Mouse (Mus musculus) embryonic facial prominence, embryonic 14.5 days (tissue): ENCODE measurements around the gene Cdh12. TPM values are rescaled to one million over a fixed set of nuclear protein-coding genes. Genes with fewer than 3 reads are reported as not detected.
"Not testable (repeated sequence)": the region's sequence is repeated elsewhere in the genome, so short reads cannot be mapped to it uniquely, and the experiment has no call there.

Experiments
- ATAC-seq: fragments of 200-750 bp; cut with Nextera tagmentation; 2 replicates; pipeline ENCODE4 v1.8.0; 2017; ENCODE audit warnings: low read depth, moderate number of reproducible peaks, moderate TSS enrichment
- DNase-seq: peaks from one replicate; pipeline ENCODE4 v3.0.0-alpha.2; 2015; ENCODE audit warnings: low spot score
- H3K27ac ChIP-seq: fragments of 300-500 bp; sonication (generic); replicated peaks from 2 replicates; pipeline ENCODE4 v1.5.1; 2014; ENCODE audit warnings: low read depth, mild to moderate bottlenecking, low read length, moderate library complexity
- H3K27me3 ChIP-seq: fragments of 300-500 bp; sonication (generic); replicated peaks from 2 replicates; pipeline ENCODE4 v1.6.1; 2014; ENCODE audit warnings: low read length; ENCODE audit not compliant: control insufficient read depth, insufficient read depth
- H3K36me3 ChIP-seq: fragments of 300-500 bp; sonication (generic); 2 replicates; pipeline ENCODE4 v1.6.1; 2014; ENCODE audit warnings: low read length, mixed read lengths; ENCODE audit not compliant: control insufficient read depth, insufficient read depth
- H3K4me1 ChIP-seq: fragments of 300-500 bp; sonication (generic); 2 replicates; pipeline ENCODE4 v1.6.1; 2014; ENCODE audit warnings: antibody characterized with exemption, low read length; ENCODE audit not compliant: control insufficient read depth, insufficient read depth
- H3K4me2 ChIP-seq: fragments of 300-500 bp; sonication (generic); 2 replicates; pipeline ENCODE4 v1.6.1; 2014; ENCODE audit warnings: low read depth, mild to moderate bottlenecking, low read length, moderate library complexity, mixed read lengths
- H3K4me3 ChIP-seq: fragments of 300-500 bp; sonication (generic); 2 replicates; pipeline ENCODE4 v1.5.1; 2014; ENCODE audit warnings: low read depth, mild to moderate bottlenecking, low read length
- H3K9ac ChIP-seq: fragments of 300-500 bp; sonication (generic); 2 replicates; pipeline ENCODE4 v1.6.1; 2014; ENCODE audit warnings: low read depth, mild to moderate bottlenecking, low read length, moderate library complexity, mixed read lengths
- H3K9me3 ChIP-seq: fragments of 300-500 bp; sonication (generic); 2 replicates; pipeline ENCODE4 v1.6.1; 2016; ENCODE audit warnings: low read length; ENCODE audit not compliant: control insufficient read depth
- WGBS: fragments of 180-500 bp; shearing (Covaris S2); extraction: QIAGEN DNeasy Blood & Tissue Kit; methylation state at CpG from one replicate; pipeline ENCODE4 v1.1.7; 2014; 5-methylcytosine and 5-hydroxymethylcytosine counted together
- polyA plus RNA-seq: library from polyadenylated mRNA; unstranded; fragments of >200 nt; fragmentation: Nextera tagmentation; extraction: Ambion mirVana; gene quantifications from 2 replicates; pipeline ENCODE4 v1.2.1, GENCODE M21; 2014

The Cdh12 gene
- polyA plus RNA-seq, 1 experiment from 2014 or later = 1.1 TPM

DNA sequence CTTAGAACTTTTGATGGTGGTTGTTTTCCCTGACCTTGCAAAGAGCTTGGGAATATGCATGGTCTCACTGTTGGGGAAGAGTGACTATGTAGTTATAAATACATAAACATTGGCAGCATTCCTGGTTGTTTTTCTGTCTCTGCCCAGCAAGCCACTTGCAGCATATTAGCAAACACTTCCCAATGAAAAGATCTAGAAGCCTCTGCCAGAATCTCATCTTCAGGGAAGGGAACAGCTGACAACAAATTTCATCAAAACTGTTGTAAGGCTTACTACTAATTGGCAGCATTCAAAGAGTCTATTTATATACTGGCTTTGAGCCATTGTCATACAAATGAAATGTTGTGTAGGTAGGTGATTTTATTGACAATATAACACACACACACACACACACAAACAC lies 218.3 kb downstream of the Cdh12 start:
- DNase-seq = peak; percentile 10
- Histone ChIP-seq H3K4me2 (no peak overlapping the region), H3K27me3 (no peaks in the 10 kb centered on the region), H3K9ac (no peak overlapping the region), H3K27ac (no peak overlapping the region), H3K9me3 (no peaks in the 10 kb centered on the region), H3K4me3 (no peak overlapping the region), H3K36me3 (no peaks in the 10 kb centered on the region), H3K4me1 (no peaks in the 10 kb centered on the region)
- ATAC-seq = no peak

GRCm38 (mm10) chr15:20667989-20668388 lies 218.9 kb downstream of the Cdh12 start:
- Histone ChIP-seq H3K27me3 (no peaks in the 10 kb centered on the region), H3K4me1 (no peaks in the 10 kb centered on the region), H3K4me2 (no peak overlapping the region), H3K27ac (no peak overlapping the region), H3K36me3 (no peaks in the 10 kb centered on the region), H3K9me3 (no peaks in the 10 kb centered on the region), H3K4me3 (no peak overlapping the region), H3K9ac (no peak overlapping the region)
- no peak for DNase-seq
- ATAC-seq = no peak
- WGBS = 74% methylated on average over 1 of the region's 1 CpGs

GRCm38 (mm10) chr15:20669507-20669906 lies 220.4 kb downstream of the Cdh12 start:
- not testable (repeated sequence) for DNase-seq, H3K27me3 ChIP-seq
- 51% methylated on average over 2 of the region's 2 CpGs for WGBS

DNA sequence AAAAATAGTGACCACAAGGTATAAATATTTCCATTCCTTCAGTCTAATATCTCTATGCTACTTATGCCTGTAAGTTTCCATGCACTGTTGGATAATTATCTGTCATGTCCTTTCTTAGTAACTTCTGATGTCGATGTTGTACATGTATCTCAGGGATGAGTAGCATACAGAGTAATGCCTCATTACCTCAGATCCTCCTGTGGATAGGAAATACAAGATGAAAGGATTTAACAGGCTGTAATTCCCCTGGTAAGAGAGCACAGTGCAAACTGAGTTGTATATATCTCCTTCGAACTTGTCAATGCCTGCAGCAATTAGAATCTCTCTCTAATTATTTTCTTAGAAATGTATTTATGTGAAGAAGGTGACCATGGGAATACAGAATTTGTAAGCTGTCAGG lies 233.7 kb downstream of the Cdh12 start:
- Histone ChIP-seq H3K36me3 (no peaks in the 10 kb centered on the region), H3K4me2 (no peak overlapping the region), H3K27ac (no peak overlapping the region), H3K9ac (no peak overlapping the region), H3K27me3 (no peaks in the 10 kb centered on the region), H3K9me3 (no peaks in the 10 kb centered on the region), H3K4me1 (no peaks in the 10 kb centered on the region), H3K4me3 (no peak overlapping the region)
- 71% methylated on average over 2 of the region's 2 CpGs for WGBS
- DNase-seq (no peak), ATAC-seq (no peak)

More at GRCm38 (mm10) chr15:20669507-20669906, 220.4 kb downstream of the Cdh12 start:
- not testable (repeated sequence) for H3K9ac ChIP-seq, H3K9me3 ChIP-seq, H3K4me3 ChIP-seq, H3K36me3 ChIP-seq, H3K27ac ChIP-seq, H3K4me1 ChIP-seq, H3K4me2 ChIP-seq, ATAC-seq

DNA sequence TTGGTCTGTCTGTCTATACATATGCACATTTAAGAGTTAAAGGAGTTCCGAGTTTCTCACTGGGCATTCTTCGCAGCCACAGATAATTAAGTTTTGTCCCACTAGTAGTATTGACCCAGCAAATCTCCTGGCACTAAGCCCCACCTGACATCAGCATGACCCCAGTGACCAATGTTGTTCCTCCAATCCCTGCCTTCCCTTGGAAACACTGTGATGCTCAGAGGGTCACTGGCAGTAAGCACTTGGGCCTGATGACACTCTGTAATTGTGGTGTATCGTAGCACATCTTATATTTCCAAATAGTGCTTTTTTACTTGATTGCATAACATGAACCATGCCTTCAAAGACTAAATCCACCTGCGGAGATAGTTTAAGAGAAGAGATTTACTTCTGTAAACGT lies 235.1 kb downstream of the Cdh12 start:
- H3K4me1 ChIP-seq = no peaks in the 10 kb centered on the region
- no peaks in the 10 kb centered on the region for H3K36me3 ChIP-seq
- H3K4me2 ChIP-seq = no peak overlapping the region
- no peak overlapping the region for H3K4me3 ChIP-seq
- H3K9me3 ChIP-seq = no peaks in the 10 kb centered on the region
- H3K27ac ChIP-seq = no peak overlapping the region
- WGBS = 76% methylated on average over 5 of the region's 5 CpGs
- no peak overlapping the region for H3K9ac ChIP-seq
- no peaks in the 10 kb centered on the region for H3K27me3 ChIP-seq
- ATAC-seq = no peak
- no peak for DNase-seq

- Histone ChIP-seq H3K9me3 (no peaks in the 10 kb centered on the region), H3K9ac (no peak overlapping the region), H3K4me3 (no peak overlapping the region), H3K4me1 (no peaks in the 10 kb centered on the region), H3K27ac (no peak overlapping the region), H3K36me3 (no peaks in the 10 kb centered on the region), H3K27me3 (no peaks in the 10 kb centered on the region), H3K4me2 (no peak overlapping the region)
- DNase-seq = no peak
- ATAC-seq = no peak
- 79% methylated on average over 5 of the region's 5 CpGs for WGBS
Observed at GRCm38 (mm10) chr15:20696229-20696628, 247.2 kb downstream of the Cdh12 start.

GRCm38 (mm10) chr15:20711859-20712258 lies 262.8 kb downstream of the Cdh12 start:
- Histone ChIP-seq H3K4me2 (no peak overlapping the region), H3K9me3 (no peaks in the 10 kb centered on the region), H3K4me1 (no peaks in the 10 kb centered on the region), H3K27ac (no peak overlapping the region), H3K36me3 (no peaks in the 10 kb centered on the region), H3K27me3 (no peaks in the 10 kb centered on the region), H3K9ac (no peak overlapping the region), H3K4me3 (no peak overlapping the region)
- DNase-seq (no peak), ATAC-seq (no peak)
- WGBS = 72% methylated on average over 4 of the region's 4 CpGs

GRCm38 (mm10) chr15:20772289-20772688 lies 323.2 kb downstream of the Cdh12 start:
- ATAC-seq (no peak), DNase-seq (no peak)
- H3K4me1 ChIP-seq = no peaks in the 10 kb centered on the region

DNA sequence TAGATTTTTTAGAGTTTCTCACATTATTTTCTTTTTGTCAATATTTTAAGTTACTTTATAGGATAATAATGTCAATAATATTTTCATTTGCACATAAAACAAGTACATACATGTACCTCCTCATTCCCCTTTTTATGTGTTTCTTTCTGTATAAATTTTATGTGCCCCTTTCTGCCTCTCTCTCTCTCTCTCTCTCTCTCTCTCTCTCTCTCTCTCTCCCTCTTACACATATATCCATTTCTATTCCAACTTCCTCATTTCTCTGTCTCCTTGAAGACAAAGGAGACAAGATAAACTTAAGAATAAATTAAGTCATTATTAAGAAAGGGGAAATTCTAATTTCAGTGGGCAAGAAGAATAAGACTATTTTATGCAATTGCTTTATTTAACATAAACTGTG lies 324.4 kb downstream of the Cdh12 start:
- no peak overlapping the region for H3K4me3 ChIP-seq
- no peaks in the 10 kb centered on the region for H3K36me3 ChIP-seq
- no peak overlapping the region for H3K27ac ChIP-seq
- no peak for ATAC-seq
- DNase-seq = no peak
- no peak overlapping the region for H3K4me2 ChIP-seq
- no peaks in the 10 kb centered on the region for H3K27me3 ChIP-seq
- H3K9ac ChIP-seq = no peak overlapping the region
- no peaks in the 10 kb centered on the region for H3K9me3 ChIP-seq
- H3K4me1 ChIP-seq = no peaks in the 10 kb centered on the region

More at GRCm38 (mm10) chr15:20772289-20772688, 323.2 kb downstream of the Cdh12 start:
- no peaks in the 10 kb centered on the region for H3K36me3 ChIP-seq
- no peak overlapping the region for H3K4me2 ChIP-seq
- no peaks in the 10 kb centered on the region for H3K9me3 ChIP-seq
- no peak overlapping the region for H3K4me3 ChIP-seq
- H3K27me3 ChIP-seq = no peaks in the 10 kb centered on the region
- H3K9ac ChIP-seq = no peak overlapping the region
- no peak overlapping the region for H3K27ac ChIP-seq
